Mouse (Mus musculus) adrenal gland, postnatal 25 days (tissue): Measurements from ENCODE around the gene Sgpp2. TPM values are rescaled to one million over a fixed set of nuclear protein-coding genes. Genes with fewer than 3 reads are reported as not detected.

ENCODE experiments used
- DNase-seq: peaks from one replicate; pipeline ENCODE4 v3.0.0; 2021; ENCODE audit warnings: mixed read lengths
- total RNA-seq: library from RNA; stranded (reverse); gene quantifications from 2 replicates; pipeline ENCODE4 v1.2.3, GENCODE M21; 2021

The Sgpp2 gene
- total RNA-seq, 1 experiment from 2014 or later, result 0.79 TPM

DNA sequence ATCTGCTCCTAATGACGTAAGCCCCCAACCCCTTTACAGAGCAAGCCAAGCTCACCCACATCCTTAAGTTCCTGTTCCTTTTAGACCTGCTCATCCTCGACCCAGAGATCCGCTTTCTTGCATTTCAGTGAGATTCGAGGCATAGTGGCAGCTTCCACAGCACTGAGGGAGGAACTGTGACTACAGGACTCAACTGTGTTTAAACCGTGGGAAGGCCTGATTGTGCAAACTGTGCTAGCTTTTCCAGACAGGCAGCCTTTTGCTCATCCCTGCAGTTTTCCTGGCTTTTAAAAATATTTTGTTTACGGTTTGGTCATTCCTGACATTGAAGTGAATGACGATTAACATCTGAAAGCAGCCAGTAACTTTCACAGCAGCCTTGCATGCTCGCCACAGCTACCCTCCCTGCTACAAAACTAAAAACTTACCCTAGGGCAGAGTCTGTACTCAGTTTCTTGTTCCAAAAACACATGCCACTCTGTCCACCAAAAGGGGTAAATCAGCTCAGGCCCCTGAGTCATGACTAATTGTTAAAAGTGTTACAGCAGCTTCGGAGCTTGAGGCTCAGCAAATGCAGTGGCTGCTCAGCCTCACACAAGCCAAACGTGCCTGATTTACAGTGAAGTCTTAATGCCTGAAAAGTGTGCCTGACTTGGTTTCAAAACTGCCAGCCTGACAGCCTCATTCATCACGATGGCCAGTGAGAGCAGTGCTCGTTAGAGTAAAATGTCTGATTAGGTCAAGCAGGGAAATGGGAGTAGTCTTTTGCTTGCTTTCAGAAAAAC lies 141.1 kb downstream of the Sgpp2 start:
- DNase-seq, result no peak

DNA sequence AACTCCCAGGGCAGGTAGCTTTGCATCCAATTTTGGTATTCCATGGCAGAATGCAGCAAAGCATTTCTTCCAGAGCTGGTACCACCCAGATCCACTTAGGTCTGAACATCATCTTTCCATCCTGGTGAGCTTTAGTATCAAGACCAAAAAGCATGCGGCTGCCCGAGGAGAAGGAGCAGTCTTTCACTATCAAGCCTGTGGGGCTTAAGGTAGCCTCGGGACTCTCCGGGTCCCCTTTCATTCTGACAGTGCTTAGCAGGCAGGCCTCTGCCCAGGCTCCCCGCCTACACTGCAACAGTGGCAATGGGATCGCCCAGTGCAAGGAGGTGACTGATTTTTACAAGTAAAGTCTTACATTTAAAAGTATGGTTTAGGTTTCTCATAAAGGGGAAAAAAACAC lies 142.4 kb downstream of the Sgpp2 start:
- DNase-seq, result no peak

DNA sequence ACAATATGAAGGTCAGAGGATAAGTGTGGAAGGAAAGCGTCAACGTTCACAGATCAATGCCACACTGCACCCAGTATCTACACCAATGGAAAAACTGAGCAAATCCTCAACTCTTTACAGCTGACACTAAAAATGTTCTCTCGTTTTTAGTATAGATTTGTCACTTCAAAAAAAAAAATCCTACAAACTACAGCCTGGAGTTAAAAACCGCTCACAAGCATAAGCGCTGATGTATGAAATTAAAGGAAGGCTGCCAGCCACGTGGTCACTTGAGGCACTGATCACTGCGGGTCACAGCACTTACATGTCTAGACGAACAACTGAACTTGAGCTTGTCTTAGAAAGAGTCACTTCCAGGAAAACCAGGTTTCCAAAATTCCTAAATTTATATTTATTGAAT lies 143.7 kb downstream of the Sgpp2 start:
- no peak for DNase-seq

DNA sequence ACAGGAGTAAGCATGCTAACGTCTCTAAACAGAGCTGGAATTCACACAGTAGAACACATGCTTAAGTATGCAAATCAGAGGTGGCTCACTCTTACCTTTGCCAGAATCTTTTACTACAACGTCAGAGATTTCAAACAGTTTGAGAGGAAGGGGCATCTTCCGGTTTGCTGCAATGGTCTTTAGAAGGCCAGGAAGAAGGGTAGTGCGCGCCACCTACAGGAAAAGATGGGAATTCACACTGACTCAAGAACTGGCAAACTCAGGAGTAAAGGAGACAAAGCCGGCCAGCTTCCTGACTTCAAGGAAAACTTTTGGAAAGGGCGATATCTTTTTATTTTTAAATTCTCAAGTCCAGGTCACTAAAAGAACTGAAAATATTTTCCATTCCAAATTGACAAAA lies 144.5 kb downstream of the Sgpp2 start:
- no peak for DNase-seq

Other genes with a start within 250 kb of the Sgpp2 start
- not detected in 2 replicates for gene Pax3, start 113.2 kb upstream of the Sgpp2 start, total RNA-seq
- 64.8 and 64.9 TPM in 2 replicates for gene Farsb, start 178.6 kb downstream of the Sgpp2 start, total RNA-seq
- 1.2 and 2.3 TPM in 2 replicates for gene Mogat1, start 200.6 kb downstream of the Sgpp2 start, total RNA-seq
- 0.09 TPM in 1 of 2 replicates, not detected in the other for gene BC035947, start 201.8 kb downstream of the Sgpp2 start, total RNA-seq